Mouse (Mus musculus) G1E-ER4 (cell line): ENCODE measurements at regions not wholly inside any gene's neighbourhood (a gene's known extent, or its start where the extent isn't known, plus 50 kb on each side); places are given as distances from the start of the nearest gene placed in this dataset.

ENCODE experiments used
- GATA1 ChIP-seq: IDR thresholded peaks from one replicate; pipeline ENCODE4 v1.8.0; 2012; ENCODE audit warnings: low read length, inconsistent platforms

DNA sequence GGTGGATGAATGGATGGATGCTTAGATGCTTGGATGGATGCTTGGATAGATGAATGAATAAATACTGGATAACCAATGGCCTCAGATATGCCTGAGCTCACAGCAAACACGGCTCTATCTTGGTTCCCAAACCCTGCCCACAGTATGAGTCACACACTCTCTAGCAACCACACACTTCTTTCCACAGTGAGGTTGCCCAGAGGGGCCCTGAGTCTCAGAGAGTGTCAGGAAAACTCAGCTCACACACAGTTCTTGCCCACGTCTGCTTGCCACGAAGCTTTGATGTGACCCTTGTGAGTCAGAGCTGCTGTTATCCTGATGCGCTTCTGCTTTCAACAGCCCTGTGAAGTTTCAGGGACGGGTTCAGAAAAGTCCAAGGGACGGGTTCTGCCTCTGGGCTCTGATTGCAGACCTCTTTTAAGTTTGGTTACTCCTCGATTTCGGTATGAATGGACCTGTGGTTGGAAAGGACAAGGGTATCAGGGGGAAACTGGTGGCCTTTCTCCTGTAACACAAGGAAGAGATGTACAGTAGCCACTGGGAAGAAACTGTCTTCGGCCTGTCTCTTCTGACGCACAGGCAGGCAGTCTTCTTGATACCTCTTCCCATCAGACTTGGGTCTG, 250.2 kb downstream of the Rplp1 start:
- TF ChIP-seq GATA1, result no peak

GRCm38 (mm10) chr9:61662055-61663028, 252.0 kb downstream of the Rplp1 start:
- no peak for TF ChIP-seq GATA1

GRCm38 (mm10) chr9:61660191-61660590, 254.2 kb downstream of the Rplp1 start:
- peak; percentile 65 for TF ChIP-seq GATA1

- no peak for TF ChIP-seq GATA1
These were observed 256.3 kb downstream of the Rplp1 start for GRCm38 (mm10) chr9:61657996-61658395.

DNA sequence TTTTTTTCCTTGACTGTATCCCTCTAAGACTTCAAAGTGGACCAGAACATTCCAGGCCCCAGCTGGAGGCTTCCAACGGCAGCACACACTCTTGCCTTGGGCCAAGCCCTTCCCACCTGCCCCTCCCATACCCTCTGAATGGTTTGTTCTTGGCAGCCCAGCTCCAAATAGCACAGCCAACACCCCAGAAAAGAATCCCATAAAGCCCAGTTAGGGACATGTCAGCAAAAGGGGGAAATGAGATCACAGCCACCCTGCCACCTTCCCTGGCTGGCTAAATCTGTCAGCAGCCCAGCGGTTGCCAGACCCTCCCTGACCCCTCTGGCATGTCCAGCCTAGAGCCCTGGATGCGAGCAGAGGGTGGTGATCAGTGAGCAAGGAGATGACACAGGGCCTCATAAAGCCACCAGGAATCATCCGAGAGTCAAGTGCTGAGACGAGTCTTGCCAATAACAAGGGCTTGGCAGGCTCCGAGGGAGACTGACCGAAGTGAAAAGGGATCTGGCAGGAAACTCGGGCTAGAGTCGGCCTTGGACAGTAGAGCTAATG, 258.8 kb downstream of the Rplp1 start:
- TF ChIP-seq GATA1, result no peak

GRCm38 (mm10) chr9:61645661-61646425, 268.5 kb downstream of the Rplp1 start:
- no peak for TF ChIP-seq GATA1

GRCm38 (mm10) chr9:61640739-61641138, 268.6 kb downstream of the Tle3 start:
- TF ChIP-seq GATA1, result no peak

DNA sequence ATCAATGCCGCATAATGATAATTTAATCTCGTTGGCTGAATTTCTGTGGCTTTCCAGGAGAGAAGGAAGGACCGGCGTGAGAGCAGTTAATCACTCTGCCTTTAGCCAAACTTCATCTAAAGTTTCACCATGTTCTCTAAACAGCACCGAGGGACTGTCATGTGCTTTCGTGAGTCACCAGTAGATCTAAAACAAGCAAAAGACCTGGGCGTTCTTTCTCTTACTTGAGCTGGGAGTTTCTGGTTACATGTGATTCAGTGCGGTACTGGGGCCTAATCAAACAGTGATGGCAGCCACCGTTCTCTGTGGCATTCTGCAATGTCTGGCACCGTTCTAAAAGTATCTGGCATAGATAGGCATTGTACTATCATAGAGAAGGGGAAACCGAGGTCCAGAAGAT, 266.7 kb downstream of the Tle3 start:
- no peak for TF ChIP-seq GATA1

DNA sequence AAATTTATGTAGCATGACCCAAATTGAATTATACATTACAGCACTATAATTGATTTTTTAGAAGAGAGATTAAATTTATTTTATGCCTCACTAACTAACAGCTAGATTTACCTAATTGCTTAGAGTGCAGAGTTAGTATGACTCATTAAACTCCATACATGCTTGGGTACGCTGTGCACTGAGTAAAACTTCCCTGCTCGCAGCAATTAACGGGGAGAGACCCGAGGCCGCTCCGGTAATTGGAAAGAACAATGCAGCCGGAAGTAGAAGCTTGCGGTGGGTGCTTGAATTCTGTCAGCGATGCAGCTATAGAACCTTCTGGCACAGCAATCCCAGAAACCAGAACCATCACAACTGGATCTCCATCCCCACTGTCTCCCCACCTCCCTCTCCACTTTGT, 261.8 kb downstream of the Tle3 start:
- TF ChIP-seq GATA1, result no peak

DNA sequence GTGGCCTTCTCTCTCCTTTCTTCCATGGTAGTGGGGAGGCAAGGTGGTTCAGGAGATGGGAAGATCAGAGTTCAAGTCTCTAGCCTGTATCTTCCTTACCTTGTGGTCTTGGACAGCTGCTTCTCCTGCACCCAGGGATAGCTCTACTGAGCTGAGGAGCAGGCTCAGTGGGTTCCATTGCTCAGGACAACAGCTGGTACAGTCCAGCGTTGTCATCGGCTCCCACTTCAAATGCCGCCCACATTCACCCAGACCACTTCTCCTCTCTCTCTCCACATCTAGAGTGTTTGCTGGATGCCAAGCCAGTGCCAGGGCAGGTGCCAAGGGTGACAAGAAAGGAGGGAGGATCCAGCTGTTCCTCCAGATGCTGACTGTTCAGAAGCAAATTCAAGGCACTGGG, 260.4 kb downstream of the Tle3 start:
- no peak for TF ChIP-seq GATA1

GRCm38 (mm10) chr9:61631097-61631496, 258.9 kb downstream of the Tle3 start:
- no peak for TF ChIP-seq GATA1

DNA sequence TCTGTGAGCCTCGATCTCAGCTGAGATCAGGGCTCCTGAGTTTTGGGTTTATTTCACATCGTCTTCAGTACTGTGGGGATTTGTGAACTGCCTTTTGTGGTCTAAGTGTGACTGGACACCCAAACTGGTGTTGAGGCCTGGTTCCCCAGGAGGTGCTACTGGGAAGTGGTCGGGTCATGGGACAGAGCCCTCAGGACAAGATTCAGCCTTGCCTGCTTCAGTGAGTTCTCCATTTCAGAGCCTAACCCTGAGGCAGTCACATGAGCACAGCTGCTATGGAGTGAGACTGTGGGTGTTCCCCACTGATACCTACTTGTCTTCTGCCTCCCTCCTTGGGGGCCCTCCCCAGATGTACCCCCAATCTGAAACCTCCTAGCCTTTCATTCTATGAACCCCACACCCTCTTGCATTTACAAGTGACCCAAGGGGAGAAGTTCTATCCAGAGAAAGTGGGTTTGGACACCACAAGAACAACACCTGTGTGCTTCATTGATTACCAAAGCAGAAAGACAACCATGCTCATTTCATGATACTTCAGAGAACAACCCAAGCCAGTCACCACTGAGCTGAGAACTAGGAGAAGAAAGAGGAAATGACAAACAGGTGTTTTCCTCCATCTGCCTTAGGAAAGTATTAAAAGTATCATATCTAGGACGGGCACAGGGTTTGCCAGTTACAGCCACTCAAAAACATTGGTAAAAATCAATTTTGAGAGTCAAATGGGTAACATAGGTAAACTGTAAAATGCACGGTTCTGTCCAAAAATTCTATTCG, 255.8 kb downstream of the Tle3 start:
- no peak for TF ChIP-seq GATA1

- no peak for TF ChIP-seq GATA1
These were observed 250.8 kb downstream of the Tle3 start for GRCm38 (mm10) chr9:61622933-61623332.

DNA sequence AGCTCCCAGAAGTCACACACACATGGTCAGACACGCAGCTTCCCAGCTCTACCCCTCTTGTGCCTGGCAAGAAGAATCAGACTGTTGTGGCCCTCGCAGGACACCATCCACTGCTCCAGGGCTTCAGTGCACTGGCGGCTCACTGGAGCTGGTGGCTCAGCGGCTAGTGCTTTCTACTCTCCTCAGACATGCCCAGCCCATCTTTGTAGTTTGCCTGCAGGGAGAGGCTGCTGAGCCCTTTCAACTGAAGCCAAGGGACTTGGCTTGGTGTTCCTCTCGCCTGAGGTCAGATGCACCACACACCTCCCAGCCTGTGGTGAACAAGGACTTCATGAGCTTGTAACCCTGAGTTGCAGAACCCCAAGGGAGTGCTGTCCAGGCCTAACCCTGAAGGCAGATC, 249.8 kb downstream of the Tle3 start:
- no peak for TF ChIP-seq GATA1

DNA sequence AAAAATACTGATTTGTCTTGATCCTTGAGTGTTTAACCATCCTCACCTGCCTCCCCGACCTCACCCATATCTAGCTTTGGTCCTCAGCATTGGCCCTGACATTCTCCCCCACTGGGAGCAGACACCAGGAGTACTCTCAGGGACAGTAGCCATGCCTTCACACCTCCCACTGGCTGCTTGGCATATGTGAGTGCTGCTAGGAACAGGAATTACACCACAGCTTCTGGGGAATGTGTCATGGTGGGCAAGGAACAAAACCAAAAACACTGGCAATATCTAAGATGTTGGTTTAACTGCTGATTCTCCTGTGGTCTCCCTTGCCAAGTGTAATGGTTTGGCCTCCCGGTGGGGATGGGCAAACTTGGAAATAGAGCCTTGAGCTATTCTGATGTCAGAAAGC, 248.6 kb downstream of the Tle3 start:
- TF ChIP-seq GATA1, result no peak
